Mouse (Mus musculus) stomach, postnatal 0 days (tissue): Measurements from ENCODE around the gene Gtf3c2. TPM values are rescaled to one million over a fixed set of nuclear protein-coding genes. Genes with fewer than 3 reads are reported as not detected.

Experiments
- ATAC-seq: fragments of 200-750 bp; cut with Nextera tagmentation; 2 replicates; pipeline ENCODE4 v1.8.0; 2017; ENCODE audit not compliant: low FRiP score, low TSS enrichment
- DNase-seq: peaks from one replicate; pipeline ENCODE4 v3.0.0-alpha.2; 2016; ENCODE audit warnings: low spot score
- H3K27ac ChIP-seq: fragments of 300-500 bp; sonication (generic); replicated peaks from 2 replicates; pipeline ENCODE4 v1.5.1; 2014; ENCODE audit warnings: mild to moderate bottlenecking, control low read depth
- H3K27me3 ChIP-seq: fragments of 300-500 bp; sonication (generic); 2 replicates; pipeline ENCODE4 v1.6.1; 2014; ENCODE audit warnings: low read length; ENCODE audit not compliant: control insufficient read depth, insufficient read depth
- H3K36me3 ChIP-seq: fragments of 300-500 bp; sonication (generic); 2 replicates; pipeline ENCODE4 v1.6.1; 2014; ENCODE audit warnings: low read length, mixed read lengths; ENCODE audit not compliant: control insufficient read depth, insufficient read depth
- H3K4me1 ChIP-seq: fragments of 300-500 bp; sonication (generic); replicated peaks from 2 replicates; pipeline ENCODE4 v1.6.1; 2014; ENCODE audit warnings: antibody characterized with exemption; ENCODE audit not compliant: control insufficient read depth, insufficient read depth
- H3K4me2 ChIP-seq: fragments of 300-500 bp; sonication (generic); replicated peaks from 2 replicates; pipeline ENCODE4 v1.6.1; 2014; ENCODE audit warnings: low read depth, mild to moderate bottlenecking, control low read depth, moderate library complexity
- H3K4me3 ChIP-seq: fragments of 300-500 bp; sonication (generic); 2 replicates; pipeline ENCODE4 v1.5.1; 2014; ENCODE audit warnings: low read depth, low read length, control low read depth
- H3K9ac ChIP-seq: fragments of 300-500 bp; sonication (generic); 2 replicates; pipeline ENCODE4 v1.6.1; 2014; ENCODE audit warnings: mild to moderate bottlenecking, low read length, control low read depth, mixed read lengths
- H3K9me3 ChIP-seq: fragments of 300-500 bp; sonication (generic); 2 replicates; pipeline ENCODE4 v1.6.1; 2016; ENCODE audit warnings: low read length; ENCODE audit not compliant: control insufficient read depth
- CTCF ChIP-seq: IDR thresholded peaks from 2 replicates; pipeline ENCODE4 v1.5.1; 2016; ENCODE audit warnings: antibody characterized with exemption, low read depth, mild to moderate bottlenecking, moderate library complexity
- EP300 ChIP-seq: optimal IDR thresholded peaks from 2 replicates; pipeline ENCODE3; 2016; ENCODE audit warnings: antibody characterized with exemption
- WGBS: fragments of 180-500 bp; shearing (Covaris S2); extraction: QIAGEN DNeasy Blood & Tissue Kit; methylation state at CpG from one replicate; pipeline ENCODE4 v1.1.7; 2014; 5-methylcytosine and 5-hydroxymethylcytosine counted together
- polyA plus RNA-seq: library from polyadenylated mRNA; unstranded; fragments of >200 nt; fragmentation: Nextera tagmentation; extraction: Ambion mirVana; gene quantifications from 2 replicates; pipeline ENCODE4 v1.2.1, GENCODE M21; 2015

Gtf3c2 gene
- polyA plus RNA-seq, 1 experiment from 2014 or later, result 19.9 TPM

GRCm38 (mm10) chr5:31151746-31152145, 28.2 kb downstream of the Gtf3c2 start:
- no peaks in the 10 kb centered on the region for H3K36me3 ChIP-seq
- no peak overlapping the region for H3K4me3 ChIP-seq
- H3K9ac ChIP-seq, result no peak overlapping the region
- ATAC-seq (peak; percentile 38; the same call in 1 of the 2 replicates), DNase-seq (peak; percentile 40)
- H3K27me3 ChIP-seq, result no peaks in the 10 kb centered on the region
- no peak overlapping the region for H3K27ac ChIP-seq
- H3K9me3 ChIP-seq, result no peaks in the 10 kb centered on the region
- WGBS, result 50% methylated on average over 3 of the region's 3 CpGs
- no peak overlapping the region for H3K4me2 ChIP-seq
- TF ChIP-seq CTCF (peak; percentile 46), EP300 (no peak)
- H3K4me1 ChIP-seq, result peaks cover 4% of the 10 kb centered on the region; the same call in 1 of the 2 replicates

- Histone ChIP-seq H3K9ac (no peak overlapping the region), H3K4me3 (no peak overlapping the region), H3K4me2 (no peak overlapping the region), H3K36me3 (0 out of 2 replicates have a peak, but pooled peaks cover 4% of the 10 kb centered on the region), H3K27me3 (no peaks in the 10 kb centered on the region), H3K9me3 (no peaks in the 10 kb centered on the region), H3K27ac (no peak overlapping the region), H3K4me1 (peaks cover 4% of the 10 kb centered on the region; the same call in 1 of the 2 replicates)
- 71% methylated on average over 4 of the region's 4 CpGs for WGBS
- TF ChIP-seq EP300, result no peak
- TF ChIP-seq CTCF, result no peak
- ATAC-seq (no peak), DNase-seq (no peak)
These were observed 30.2 kb downstream of the Gtf3c2 start for GRCm38 (mm10) chr5:31149781-31150180.

DNA sequence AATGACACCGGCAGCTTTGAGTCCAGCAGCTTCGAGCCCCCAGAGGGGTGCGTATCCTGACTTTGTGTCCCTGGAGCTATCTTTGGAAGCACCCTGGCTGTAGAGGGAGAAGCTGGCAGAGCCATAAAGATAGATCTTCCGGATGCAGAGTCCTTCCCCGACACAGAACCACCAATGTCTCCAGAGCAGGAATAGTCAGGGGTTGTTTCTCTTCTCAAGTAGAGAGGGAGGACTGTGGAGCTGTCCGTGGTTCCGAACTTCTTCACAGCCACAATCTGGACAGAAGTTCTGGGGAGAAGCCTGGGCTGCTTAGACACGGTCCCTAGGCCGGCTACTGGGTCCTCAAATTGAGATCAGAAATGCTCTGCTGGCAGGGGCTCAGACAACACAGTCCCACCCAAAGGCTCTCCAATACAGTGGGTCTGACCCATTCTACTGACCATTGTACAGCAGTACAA, 40.9 kb downstream of the Gtf3c2 start:
- Histone ChIP-seq H3K9ac (no peak overlapping the region), H3K4me2 (0 out of 2 replicates have a peak overlapping the region, but pooled peaks have one; percentile 25), H3K9me3 (no peaks in the 10 kb centered on the region), H3K4me3 (no peak overlapping the region), H3K27ac (no peak overlapping the region), H3K4me1 (no peaks in the 10 kb centered on the region), H3K36me3 (peaks cover 3% of the 10 kb centered on the region), H3K27me3 (peaks cover 9% of the 10 kb centered on the region)
- TF ChIP-seq EP300 (no peak), CTCF (no peak)
- WGBS, result 10% methylated on average over 9 of the region's 9 CpGs
- peak; percentile 36 for DNase-seq
- ATAC-seq, result 0 out of 2 replicates have a peak, but pooled peaks have one; percentile 2

- 0 out of 2 replicates have a peak, but pooled peaks have one; percentile 29 for ATAC-seq
- WGBS, result 2% methylated on average over 52 of the region's 52 CpGs
These were observed 41.5 kb downstream of the Gtf3c2 start, which contains the start of gene Ucn for GRCm38 (mm10) chr5:31138241-31138967. Gene Ucn, minus strand, starts transcription at chr5:31138829.

DNA sequence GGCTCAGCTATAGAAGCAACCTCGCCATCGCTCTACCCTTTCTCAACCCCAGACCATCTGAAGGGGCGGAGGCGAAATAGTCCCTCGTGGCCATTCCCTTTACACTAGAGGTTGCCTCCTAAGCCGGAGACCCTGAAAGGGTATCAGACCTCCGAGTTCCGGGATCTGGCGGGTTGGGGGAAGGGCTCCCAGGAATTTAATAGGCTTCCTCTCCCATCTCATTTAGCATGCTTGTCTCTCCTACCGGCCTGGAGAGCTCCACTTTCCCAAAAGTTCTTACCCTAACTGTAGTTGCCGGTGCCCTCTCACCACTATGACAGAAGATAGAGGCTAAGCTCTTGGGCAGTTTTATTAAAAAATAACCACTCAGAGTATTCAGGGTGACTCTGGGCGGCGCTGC, 42.3 kb downstream of the Gtf3c2 start:
- Histone ChIP-seq H3K27me3 (peaks cover 9% of the 10 kb centered on the region), H3K36me3 (no peaks in the 10 kb centered on the region), H3K9ac (no peak overlapping the region), H3K27ac (no peak overlapping the region), H3K4me2 (0 out of 2 replicates have a peak overlapping the region, but pooled peaks have one; percentile 25), H3K4me1 (no peaks in the 10 kb centered on the region), H3K4me3 (no peak overlapping the region), H3K9me3 (no peaks in the 10 kb centered on the region)
- TF ChIP-seq EP300 (no peak), CTCF (no peak)
- DNase-seq, result no peak
- no peak for ATAC-seq
- WGBS, result 2% methylated on average over 13 of the region's 13 CpGs

More at GRCm38 (mm10) chr5:31138241-31138967, 41.5 kb downstream of the Gtf3c2 start, which contains the start of gene Ucn:
- Histone ChIP-seq H3K4me2 (peak within 1 kb of the TSS; percentile 25; the same call in 1 of the 2 replicates), H3K36me3 (peaks cover 2% of the 10 kb centered on the region), H3K9ac (no peak within 1 kb of the TSS), H3K27me3 (peaks cover 9% of the 10 kb centered on the region), H3K4me1 (no peaks in the 10 kb centered on the region), H3K4me3 (no peak within 1 kb of the TSS), H3K9me3 (no peaks in the 10 kb centered on the region), H3K27ac (no peak within 1 kb of the TSS)
- no peak for DNase-seq
- no peak for TF ChIP-seq CTCF
- TF ChIP-seq EP300, result no peak
